Mouse (Mus musculus) T-helper 2 cell (primary cell): ENCODE data around the gene Dchs1.
"Not testable (repeated sequence)": the region's sequence is repeated elsewhere in the genome, so short reads cannot be mapped to it uniquely, and the experiment has no call there.

ENCODE experiments used
- in situ Hi-C: fragments of 300-600 bp; cut with MboI, MseI; formaldehyde crosslinking; loops from one replicate; pipeline ENCODE4 v1.15.1; 2025; ENCODE audit warnings: high pct_unique_total_duplicates

The Dchs1 gene

GRCm38 (mm10) chr7:105743246-105743925 is 44.1 kb downstream of the Dchs1 start:
- in situ Hi-C loops, result not testable (repeated sequence)

- in situ Hi-C loops, result not testable (repeated sequence)
Observed at GRCm38 (mm10) chr7:105742539-105743215, 44.8 kb downstream of the Dchs1 start.

- in situ Hi-C loops, result no loop called here
Observed at GRCm38 (mm10) chr7:105741978-105742377, 45.5 kb downstream of the Dchs1 start.

GRCm38 (mm10) chr7:105740851-105741250 is 46.6 kb downstream of the Dchs1 start:
- in situ Hi-C loops, result no loop called here

GRCm38 (mm10) chr7:105740089-105740795 is 47.2 kb downstream of the Dchs1 start:
- in situ Hi-C loops, result no loop called here

GRCm38 (mm10) chr7:105738948-105739347 is 48.5 kb downstream of the Dchs1 start:
- in situ Hi-C loops, result no loop called here

- in situ Hi-C loops, result no loop called here
Observed at GRCm38 (mm10) chr7:105738286-105738685, 49.2 kb downstream of the Dchs1 start.

GRCm38 (mm10) chr7:105737648-105738047 is 49.8 kb downstream of the Dchs1 start:
- in situ Hi-C loops, result no loop called here

- in situ Hi-C loops, result no loop called here
Observed at GRCm38 (mm10) chr7:105736911-105737521, 50.4 kb downstream of the Dchs1 start, which contains the start of gene Rrp8. Gene Rrp8 (minus strand): TSS chr7:105737385.

GRCm38 (mm10) chr7:105736264-105736901 is 51.1 kb downstream of the Dchs1 start, which contains the start of gene Ilk:
Gene Ilk (plus strand): TSS chr7:105736592.
- in situ Hi-C loops, result no loop called here

GRCm38 (mm10) chr7:105735464-105735863 is 52.0 kb downstream of the Dchs1 start:
- in situ Hi-C loops, result not testable (repeated sequence)

GRCm38 (mm10) chr7:105734826-105735225 is 52.6 kb downstream of the Dchs1 start:
- in situ Hi-C loops, result loop anchor here (5.0 kb wide), 1 partner anchor 72 kb away; no protein-coding TSS in a partner anchor

- in situ Hi-C loops, result loop anchor here (5.0 kb wide), 1 partner anchor 73 kb away; no protein-coding TSS in a partner anchor
Observed at GRCm38 (mm10) chr7:105733836-105734235, 53.6 kb downstream of the Dchs1 start.

GRCm38 (mm10) chr7:105728701-105729428 is 58.6 kb downstream of the Dchs1 start:
- in situ Hi-C loops, result loop anchor here (5.0 kb wide), 1 partner anchor 77 kb away; the partner anchor contains the start of gene Dnhd1

GRCm38 (mm10) chr7:105726980-105727325 is 60.5 kb downstream of the Dchs1 start:
- in situ Hi-C loops, result loop anchor here (5.0 kb wide), 1 partner anchor 75 kb away; the partner anchor contains the start of gene Dnhd1

- in situ Hi-C loops, result loop anchor here (5.0 kb wide), 1 partner anchor 74 kb away; the partner anchor contains the start of gene Dnhd1
Observed at GRCm38 (mm10) chr7:105726144-105726979, 61.1 kb downstream of the Dchs1 start.

- in situ Hi-C loops, result no loop called here
Observed at GRCm38 (mm10) chr7:105721916-105722315, 65.5 kb downstream of the Dchs1 start.

- in situ Hi-C loops, result no loop called here
Observed at GRCm38 (mm10) chr7:105715366-105715765, 72.1 kb downstream of the Dchs1 start.

- in situ Hi-C loops, result no loop called here
Observed at GRCm38 (mm10) chr7:105708733-105709132, 78.7 kb downstream of the Dchs1 start.

GRCm38 (mm10) chr7:105703816-105704215 is 83.6 kb downstream of the Dchs1 start:
- in situ Hi-C loops, result no loop called here
